Mouse (Mus musculus): Measurements from ENCODE around the gene Tifa. TPM values are rescaled to one million over a fixed set of nuclear protein-coding genes. Genes with fewer than 3 reads are reported as not detected.

Gene Tifa
- polyA plus RNA-seq, 1 experiment = 2.3 TPM

GRCm38 (mm10) chr3:127875059-127875458 lies 85.5 kb downstream of the Tifa start:
- TF ChIP-seq POLR2A (IDR thresholded peaks at IDR 0.05; ENCODE audit: low read depth, low read length) (no peak), CTCF (IDR thresholded peaks at IDR 0.05; ENCODE audit: borderline replicate concordance, insufficient read depth, low read length) (no peak)
- no peaks in the 10 kb centered on the region for H3K4me1 ChIP-seq (ENCODE audit: control insufficient read depth, insufficient read depth, low read length)
- no peak overlapping the region for H3K27ac ChIP-seq (ENCODE audit: insufficient read depth, low read length)
- H3K4me3 ChIP-seq (ENCODE audit: insufficient read depth, low read length) = no peak overlapping the region

- H3K27ac ChIP-seq (ENCODE audit: insufficient read depth, low read length) = no peak overlapping the region
- no peak overlapping the region for H3K4me3 ChIP-seq (ENCODE audit: insufficient read depth, low read length)
- no peak for TF ChIP-seq CTCF (IDR thresholded peaks at IDR 0.05; ENCODE audit: borderline replicate concordance, insufficient read depth, low read length)
- TF ChIP-seq POLR2A (IDR thresholded peaks at IDR 0.05; ENCODE audit: low read depth, low read length) = no peak
- no peaks in the 10 kb centered on the region for H3K4me1 ChIP-seq (ENCODE audit: control insufficient read depth, insufficient read depth, low read length)
These were observed 85.9 kb downstream of the Tifa start for GRCm38 (mm10) chr3:127875509-127875908.

GRCm38 (mm10) chr3:127879968-127880367 lies 90.4 kb downstream of the Tifa start:
- H3K4me1 ChIP-seq (ENCODE audit: control insufficient read depth, insufficient read depth, low read length) = no peaks in the 10 kb centered on the region
- TF ChIP-seq POLR2A (IDR thresholded peaks at IDR 0.05; ENCODE audit: low read depth, low read length) (no peak), CTCF (IDR thresholded peaks at IDR 0.05; ENCODE audit: borderline replicate concordance, insufficient read depth, low read length) (no peak)
- H3K27ac ChIP-seq (ENCODE audit: insufficient read depth, low read length) = no peak overlapping the region
- no peak overlapping the region for H3K4me3 ChIP-seq (ENCODE audit: insufficient read depth, low read length)

DNA sequence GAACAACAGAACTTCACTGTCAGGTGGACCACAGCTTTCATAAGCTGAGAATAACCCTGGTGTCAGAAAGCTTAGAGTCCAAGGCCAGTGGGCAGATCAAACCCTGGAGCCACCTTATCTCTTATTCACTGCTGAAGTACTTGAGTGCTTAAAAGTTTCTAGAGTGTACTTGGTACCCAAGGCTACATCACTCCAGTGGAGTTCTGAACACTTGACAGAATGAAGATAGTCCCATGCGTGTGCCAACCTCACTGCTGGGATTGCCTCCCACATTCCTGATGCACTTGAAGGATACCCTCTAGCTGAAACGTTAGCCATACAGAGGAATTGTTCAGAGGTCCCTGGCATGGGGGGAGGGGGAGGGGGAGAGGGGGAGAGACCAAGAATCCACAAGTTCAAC lies 92.1 kb downstream of the Tifa start:
- H3K4me1 ChIP-seq (ENCODE audit: control insufficient read depth, insufficient read depth, low read length) = no peaks in the 10 kb centered on the region
- H3K27ac ChIP-seq (ENCODE audit: insufficient read depth, low read length) = no peak overlapping the region
- TF ChIP-seq POLR2A (IDR thresholded peaks at IDR 0.05; ENCODE audit: low read depth, low read length) = no peak
- TF ChIP-seq CTCF (IDR thresholded peaks at IDR 0.05; ENCODE audit: borderline replicate concordance, insufficient read depth, low read length) = no peak
- no peak overlapping the region for H3K4me3 ChIP-seq (ENCODE audit: insufficient read depth, low read length)

Other genes with a start within 250 kb of the Tifa start
- gene Larp7, start 236.5 kb upstream of the Tifa start, polyA plus RNA-seq (2011; ENCODE audit: insufficient read length, low read depth, missing spikeins) = 36.8 and 42.6 TPM in 2 replicates
- gene Zgrf1, start 236.3 kb upstream of the Tifa start, polyA plus RNA-seq (2011; ENCODE audit: insufficient read length, low read depth, missing spikeins) = 6.7 and 9.0 TPM in 2 replicates
- gene Neurog2, start 156.7 kb upstream of the Tifa start, polyA plus RNA-seq (2011; ENCODE audit: insufficient read length, low read depth, missing spikeins) = not detected in 2 replicates
- gene Alpk1, start 9.3 kb upstream of the Tifa start, polyA plus RNA-seq (2011; ENCODE audit: insufficient read length, low read depth, missing spikeins) = 6.1 and 6.2 TPM in 2 replicates
- 33.7 and 40.7 TPM in 2 replicates for gene Ap1ar, start 47.7 kb downstream of the Tifa start, polyA plus RNA-seq (2011; ENCODE audit: insufficient read length, low read depth, missing spikeins)
- 1.8 and 2.5 TPM in 2 replicates for gene Fam241a, start 106.5 kb downstream of the Tifa start, polyA plus RNA-seq (2011; ENCODE audit: insufficient read length, low read depth, missing spikeins)

Measured in embryonic fibroblast, embryonic 13.5 days (primary cell).